Mouse (Mus musculus): ENCODE data around the gene Mbnl1. TPM values are rescaled to one million over a fixed set of nuclear protein-coding genes. Genes with fewer than 3 reads are reported as not detected.

Mbnl1 gene
- total RNA-seq, 2 experiments from 2014 or later = 142 to 145 TPM

DNA sequence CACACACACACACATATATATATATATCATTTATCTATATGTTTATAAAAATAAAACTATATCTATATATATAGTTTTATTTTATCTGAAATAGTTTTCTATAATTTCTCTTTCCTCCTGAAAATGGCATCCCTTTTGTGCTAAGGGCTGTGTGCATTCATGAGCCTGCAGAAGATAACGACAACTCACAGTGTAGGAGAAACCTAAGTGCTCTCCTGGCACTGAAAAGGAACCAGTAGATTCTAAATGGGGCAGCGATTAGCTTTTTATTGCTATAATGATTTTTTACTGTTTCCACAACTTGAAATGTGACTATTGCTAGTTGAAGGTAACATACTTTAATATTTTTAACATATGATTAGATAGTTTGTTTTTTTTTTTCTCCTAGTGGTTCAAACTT lies 25.5 kb downstream of the Mbnl1 start:
- Histone ChIP-seq H3K27ac (no peak overlapping the region; the same call in 1 of the 2 replicates), H3K4me3 (no peak overlapping the region)
- no peak for DNase-seq (ENCODE audit: extremely low spot score in 1 of 2, low spot score in 2 of 2)
- no peak for TF ChIP-seq CTCF (IDR thresholded peaks at IDR 0.05)
- intact Hi-C loops (cut with DNase I) = no loop called here

DNA sequence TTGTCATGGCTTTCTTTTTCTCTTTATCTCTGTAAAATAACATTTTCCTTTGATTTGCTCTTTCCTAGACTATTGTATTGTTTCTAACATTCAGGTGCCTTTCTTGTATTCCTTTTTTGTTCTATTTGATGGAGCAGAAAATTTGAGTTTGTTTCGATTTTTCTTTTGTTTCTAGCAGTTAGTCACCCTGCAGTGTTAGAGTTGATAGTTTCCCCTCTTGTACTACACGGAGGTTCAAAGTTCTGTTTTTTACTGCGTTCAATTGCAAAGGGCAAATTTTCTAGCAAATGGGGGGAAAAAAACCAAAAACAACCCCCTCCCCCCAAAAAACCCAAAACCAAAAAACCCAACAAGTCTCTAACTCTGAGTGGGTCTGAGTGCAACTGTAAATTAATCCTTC lies 26.0 kb downstream of the Mbnl1 start:
- Histone ChIP-seq H3K27ac (no peak overlapping the region; the same call in 1 of the 2 replicates), H3K4me3 (no peak overlapping the region)
- intact Hi-C loops (cut with DNase I) = no loop called here
- DNase-seq (ENCODE audit: extremely low spot score in 1 of 2, low spot score in 2 of 2) = no peak
- TF ChIP-seq CTCF (IDR thresholded peaks at IDR 0.05) = no peak

DNA sequence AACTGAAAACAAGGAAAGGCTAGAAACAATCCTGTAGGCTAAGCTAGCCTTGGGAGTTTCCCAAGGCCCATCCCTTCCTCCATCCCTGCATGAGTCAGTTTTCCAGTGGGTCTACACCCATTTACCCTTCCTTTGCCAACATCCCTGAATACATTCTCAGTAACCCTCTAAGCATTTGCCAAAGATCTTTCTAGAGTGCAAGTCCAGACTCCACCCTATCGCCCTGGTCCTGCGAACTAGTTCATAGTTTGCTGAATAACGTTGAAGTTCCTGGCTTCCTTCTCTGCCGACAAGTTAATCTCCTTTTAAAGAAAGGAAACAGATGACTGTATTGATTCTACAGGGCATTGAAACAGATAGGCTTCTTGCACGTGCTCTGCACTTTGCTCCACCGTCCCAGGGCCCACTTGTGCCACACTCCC lies 26.5 kb downstream of the Mbnl1 start:
- no peak overlapping the region for H3K4me3 ChIP-seq
- intact Hi-C loops (cut with DNase I) = no loop called here
- no peak for TF ChIP-seq CTCF (IDR thresholded peaks at IDR 0.05)
- DNase-seq (ENCODE audit: extremely low spot score in 1 of 2, low spot score in 2 of 2) = no peak
- H3K27ac ChIP-seq = no peak overlapping the region

DNA sequence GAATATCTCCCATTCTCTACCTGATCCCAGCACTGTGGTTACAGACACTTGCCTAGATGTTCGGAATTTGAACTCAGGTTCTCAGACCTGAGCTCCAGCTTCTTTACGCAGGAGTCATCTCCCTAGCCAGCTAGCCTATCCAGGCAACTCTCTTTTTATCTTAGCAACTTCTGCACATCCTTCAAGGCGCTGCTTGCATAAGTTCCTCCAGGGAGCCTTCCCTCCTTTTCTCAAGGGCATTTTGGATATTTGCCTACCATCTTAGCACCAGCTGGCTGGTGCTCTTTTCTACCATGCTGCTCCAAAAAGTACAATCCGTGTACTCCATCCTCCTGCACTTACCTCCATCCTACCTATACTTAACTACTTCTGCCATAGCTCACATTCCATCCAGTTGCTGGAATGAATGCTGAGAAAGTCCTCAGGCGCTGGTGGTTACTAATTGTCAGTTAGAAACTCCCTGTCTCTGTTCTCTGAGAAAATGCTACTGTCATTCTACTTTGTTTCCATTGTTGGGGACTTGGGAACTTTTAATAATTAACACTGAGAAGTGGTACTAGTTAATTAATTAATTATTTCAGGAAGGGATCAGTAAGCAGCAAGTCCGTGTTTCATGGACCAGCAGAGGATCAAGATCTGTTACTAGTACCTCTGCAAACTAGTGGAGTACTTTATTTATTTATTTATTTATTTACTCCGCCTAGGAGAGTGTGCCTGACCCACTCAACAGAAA lies 27.3 kb downstream of the Mbnl1 start:
- Histone ChIP-seq H3K27ac (peak overlapping the region; percentile 96; the same call in 1 of the 2 replicates), H3K4me3 (peak overlapping the region; percentile 89)
- intact Hi-C loops (cut with DNase I) = loop anchor here (5.0 kb wide), 1 partner anchor 112 kb away; no protein-coding TSS in a partner anchor
- no peak for DNase-seq (ENCODE audit: extremely low spot score in 1 of 2, low spot score in 2 of 2)
- TF ChIP-seq CTCF (IDR thresholded peaks at IDR 0.05) = no peak

DNA sequence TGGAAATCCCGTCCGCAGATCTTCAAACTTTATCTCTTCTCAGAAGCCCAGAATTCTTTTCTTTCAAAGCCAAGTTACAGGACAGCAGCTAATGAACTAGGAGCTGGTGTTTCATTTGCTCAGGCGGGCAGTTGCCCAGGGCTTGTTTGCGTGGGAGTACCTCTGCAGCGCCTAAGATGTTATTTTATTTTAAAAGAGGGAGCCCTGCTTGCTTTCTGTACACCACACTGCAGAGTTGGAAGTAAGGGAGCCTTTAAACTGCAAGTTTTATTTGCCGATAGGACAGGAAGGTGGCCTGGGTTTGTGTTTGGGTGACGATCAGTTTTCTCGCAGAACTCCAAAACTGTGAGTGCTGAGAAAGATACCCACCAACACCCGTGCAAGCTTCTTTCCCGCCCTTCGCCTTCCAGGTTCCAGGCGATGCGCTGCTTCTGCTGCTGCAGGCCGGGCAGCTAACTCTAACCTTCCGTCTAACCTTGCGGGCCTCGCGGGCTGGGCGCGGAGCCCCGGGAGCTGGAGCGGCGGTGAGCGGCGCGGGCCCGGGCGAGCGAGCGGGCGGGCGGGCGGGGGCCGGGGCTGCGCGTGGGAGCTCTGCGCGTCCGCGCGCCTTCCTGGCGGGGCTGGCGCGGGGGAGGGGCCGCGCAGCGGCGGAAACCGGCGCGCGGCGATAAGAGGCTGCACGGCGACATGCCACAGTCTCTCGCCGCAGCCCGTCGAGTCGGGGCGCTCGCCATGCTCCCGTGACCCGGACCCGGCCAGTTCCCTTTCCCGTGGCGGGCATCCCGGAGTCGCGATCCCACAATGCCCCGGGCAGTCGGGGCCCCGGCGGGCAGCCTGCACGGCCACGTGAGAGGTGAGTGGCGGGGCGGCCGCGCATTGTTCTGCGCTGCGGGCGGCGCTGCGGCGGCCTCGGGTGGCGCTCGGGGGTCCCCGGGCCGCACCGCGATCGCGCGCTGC lies 28.2 kb downstream of the Mbnl1 start:
- DNase-seq (ENCODE audit: extremely low spot score in 1 of 2, low spot score in 2 of 2) = peak; percentile 74 to 83
- TF ChIP-seq CTCF (IDR thresholded peaks at IDR 0.05) = no peak; the same call in 1 of the 2 replicates
- peak overlapping the region; percentile 96 for H3K27ac ChIP-seq
- peak overlapping the region; percentile 89 for H3K4me3 ChIP-seq
- intact Hi-C loops (cut with DNase I) = loop anchor here (5.0 kb wide), 1 partner anchor 111 kb away; no protein-coding TSS in a partner anchor

DNA sequence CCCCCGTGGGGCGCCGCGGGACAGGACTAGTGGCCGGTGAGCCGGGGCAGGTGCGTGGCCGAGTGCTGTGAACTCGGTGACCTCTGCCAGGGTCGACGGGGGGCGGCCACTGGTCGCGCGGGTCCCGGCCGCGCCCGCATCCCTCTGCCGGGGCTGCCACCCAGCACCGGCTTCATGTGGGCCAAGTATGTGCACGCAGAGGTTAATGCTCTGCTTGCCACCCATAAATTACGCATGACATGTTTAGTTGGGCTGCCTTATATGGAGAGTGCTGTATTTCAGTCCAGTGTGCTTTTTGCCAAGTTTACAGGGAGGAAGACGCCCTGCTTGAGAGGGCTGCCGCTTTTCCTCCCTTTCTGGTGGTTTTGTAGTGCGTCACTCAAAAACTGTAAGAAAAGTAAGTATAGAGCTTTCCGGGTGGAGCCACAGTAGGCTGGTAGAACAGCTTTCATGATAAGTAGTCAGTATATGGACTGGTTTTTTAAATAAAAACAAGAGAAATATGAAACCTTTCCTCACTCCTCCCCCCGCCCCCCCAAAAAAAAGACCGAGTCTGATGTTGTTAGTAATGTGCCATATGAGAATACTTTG lies 29.0 kb downstream of the Mbnl1 start:
- intact Hi-C loops (cut with DNase I) = loop anchor here (5.0 kb wide), 1 partner anchor 111 kb away; no protein-coding TSS in a partner anchor
- H3K4me3 ChIP-seq = peak overlapping the region; percentile 89
- no peak for TF ChIP-seq CTCF (IDR thresholded peaks at IDR 0.05)
- peak in 1 of 2 experiments; percentile 46 for DNase-seq (ENCODE audit: extremely low spot score in 1 of 2, low spot score in 2 of 2)
- H3K27ac ChIP-seq = peak overlapping the region; percentile 96

DNA sequence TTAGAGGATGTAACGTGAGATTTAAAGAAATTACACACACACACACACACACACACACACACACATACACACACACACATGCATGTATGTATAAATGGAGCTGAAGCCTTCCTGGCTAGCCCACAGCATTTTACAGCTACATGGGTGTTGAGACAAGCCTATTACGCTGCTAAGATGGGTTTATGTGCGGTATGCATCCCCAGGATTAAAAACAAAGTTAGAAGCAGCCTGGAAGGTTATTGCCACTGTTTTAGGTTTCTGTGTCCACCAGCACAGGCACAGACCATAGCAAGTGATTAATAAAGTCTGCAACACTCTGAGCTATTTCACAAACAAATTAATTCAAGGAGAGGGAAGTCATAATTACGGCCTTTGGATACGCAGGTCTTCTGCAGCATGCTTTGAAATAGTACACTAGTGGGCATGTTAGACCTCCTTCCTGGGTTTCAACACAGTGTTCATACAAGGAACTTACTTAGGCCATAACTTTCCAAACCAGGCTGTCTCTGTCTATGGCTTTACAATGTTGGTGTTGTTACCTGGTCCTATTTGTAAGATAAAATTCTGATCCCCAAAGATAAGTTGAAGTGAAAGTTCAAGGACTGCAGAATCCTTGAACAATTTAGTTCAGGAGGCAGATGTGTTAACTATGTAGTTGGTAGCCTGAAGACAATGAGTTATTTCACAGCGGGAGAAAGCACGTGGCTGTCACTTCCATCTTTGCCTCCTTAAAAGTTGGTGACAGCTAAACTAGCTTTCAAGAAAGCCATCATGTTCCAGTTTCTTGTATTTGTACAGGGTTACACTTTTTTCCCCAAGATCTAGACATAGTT lies 29.7 kb downstream of the Mbnl1 start:
- Histone ChIP-seq H3K27ac (peak overlapping the region; percentile 70), H3K4me3 (peak overlapping the region; percentile 89)
- DNase-seq (ENCODE audit: extremely low spot score in 1 of 2, low spot score in 2 of 2) = no peak
- TF ChIP-seq CTCF (IDR thresholded peaks at IDR 0.05) = no peak
- intact Hi-C loops (cut with DNase I) = loop anchor here (5.0 kb wide), 1 partner anchor 110 kb away; no protein-coding TSS in a partner anchor

DNA sequence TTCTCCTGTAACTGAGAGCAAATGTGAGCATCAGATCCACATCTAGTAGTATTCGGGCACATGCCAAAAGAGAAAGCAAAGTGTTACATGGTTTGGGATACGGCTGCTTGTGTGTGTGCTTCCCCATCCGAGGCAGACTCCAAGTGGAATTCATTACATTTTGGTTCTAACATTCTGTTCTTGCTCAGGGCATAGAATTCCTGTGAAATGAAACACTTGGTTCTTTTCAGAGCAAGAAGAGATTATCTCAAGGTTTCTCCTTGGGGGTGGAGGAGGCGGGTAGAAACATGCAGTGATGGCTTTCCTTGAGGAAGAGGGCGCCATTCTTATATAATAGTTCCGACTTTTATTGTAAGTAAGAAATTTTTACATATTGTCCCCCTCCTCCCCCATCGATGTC lies 30.6 kb downstream of the Mbnl1 start:
- no peak for TF ChIP-seq CTCF (IDR thresholded peaks at IDR 0.05)
- H3K4me3 ChIP-seq = peak overlapping the region; percentile 89
- H3K27ac ChIP-seq = peak overlapping the region; percentile 54
- DNase-seq (ENCODE audit: extremely low spot score in 1 of 2, low spot score in 2 of 2) = no peak
- intact Hi-C loops (cut with DNase I) = loop anchor here (5.0 kb wide), 1 partner anchor 109 kb away; no protein-coding TSS in a partner anchor

DNA sequence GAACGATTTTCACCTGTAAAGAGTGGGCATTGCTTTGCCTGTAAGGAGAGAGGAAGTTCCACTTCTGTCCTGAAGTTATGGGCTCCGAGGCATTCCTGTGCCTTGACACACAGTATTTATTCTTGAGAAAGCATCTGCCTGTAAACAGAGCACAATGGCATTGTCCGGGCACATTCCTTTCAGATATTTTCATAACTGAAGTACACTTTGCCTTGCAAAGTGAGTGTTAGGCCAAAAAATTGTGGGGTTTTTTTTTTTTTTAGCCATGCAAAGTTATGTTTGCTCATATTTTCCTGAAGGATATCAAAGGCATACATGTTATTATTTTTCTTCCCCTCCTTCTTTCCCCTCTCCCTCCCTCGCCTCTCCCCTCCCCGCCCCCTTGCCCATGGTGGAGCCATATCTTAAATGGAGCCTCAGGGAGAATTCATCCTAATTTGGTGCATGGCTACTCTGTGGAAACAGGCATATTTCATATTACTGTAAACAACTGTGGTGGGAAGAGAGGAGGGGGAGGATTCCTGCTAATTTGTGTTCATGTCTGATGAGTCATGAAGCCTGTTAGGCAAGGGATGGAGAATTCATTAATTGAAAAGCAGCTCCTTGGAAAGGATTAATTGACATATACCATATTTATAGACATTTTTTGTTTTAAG lies 32.3 kb downstream of the Mbnl1 start:
- DNase-seq (ENCODE audit: extremely low spot score in 1 of 2, low spot score in 2 of 2) = no peak
- Histone ChIP-seq H3K4me3 (no peak overlapping the region), H3K27ac (no peak overlapping the region)
- no peak for TF ChIP-seq CTCF (IDR thresholded peaks at IDR 0.05)
- intact Hi-C loops (cut with DNase I) = loop anchor here (2.0 to 5.0 kb wide), 2 partner anchors 22 to 107 kb away; no protein-coding TSS in a partner anchor

DNA sequence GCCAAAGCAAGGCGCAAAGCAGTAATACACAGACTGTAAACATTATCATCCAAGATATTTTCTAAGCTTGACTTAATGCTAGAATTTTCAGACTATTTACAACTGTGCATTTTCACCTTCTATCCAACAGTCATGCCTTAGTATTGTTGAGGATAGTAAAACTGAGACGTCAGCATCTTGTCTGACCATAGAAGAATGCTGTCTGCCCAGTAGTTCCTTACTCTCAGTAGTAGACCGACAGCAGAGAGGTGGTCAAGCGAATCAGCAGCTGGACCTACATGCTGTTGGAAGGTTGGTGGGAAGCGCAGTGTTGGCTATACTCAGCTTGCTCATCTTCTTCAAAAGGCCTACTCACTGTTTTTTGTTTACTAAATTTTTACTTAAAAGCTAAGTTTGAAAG lies 34.2 kb downstream of the Mbnl1 start:
- Histone ChIP-seq H3K27ac (no peak overlapping the region), H3K4me3 (no peak overlapping the region)
- intact Hi-C loops (cut with DNase I) = no loop called here
- DNase-seq (ENCODE audit: extremely low spot score in 1 of 2, low spot score in 2 of 2) = no peak
- no peak for TF ChIP-seq CTCF (IDR thresholded peaks at IDR 0.05)

Data from left cerebral cortex, adult 2 months (tissue).